ENCODE assay signal across 8 mouse cellular contexts in genomic region chr11:46216669-46217068, GRCm38 (mm10). TPM values are rescaled to one million over a fixed set of nuclear protein-coding genes. Genes with fewer than 3 reads are reported as not detected.
DNase-seq lines count a peak whose midpoint lies in the region; ATAC-seq and TF ChIP-seq lines count a peak whose summit lies in the region.
"Had no signal": no experiment of that assay in that cellular context is flagged by ENCODE, and none has a peak within 500 bp of the region (broad histone marks: within the 10 kb centered on the region; RNA-seq: fewer than 3 reads in every experiment).

No protein-coding gene starts in this region.

- H3K9me3 ChIP-seq in hindbrain, embryonic 14.5 days (ENCODE audit: control insufficient read depth, low read length) = no peaks in the 10 kb centered on the region
- no peaks in the 10 kb centered on the region for H3K9me3 ChIP-seq in hindbrain, embryonic 16.5 days (ENCODE audit: control insufficient read depth, low read length)
- no peaks in the 10 kb centered on the region for H3K9me3 ChIP-seq in CH12.LX (replicated peaks; ENCODE audit: low read length)

- no peak for DNase-seq in hindbrain, embryonic 14.5 days (ENCODE audit: low spot score)
- DNase-seq in A20 (ENCODE audit: low read depth, low spot score) (peak; percentile 63), CH12.LX (ENCODE audit: extremely low read depth) (peak; percentile 57)
- peak; percentile 43 for DNase-seq in forelimb bud, embryonic 11.5 days (ENCODE audit: low read depth, low spot score)
- peak; percentile 67 for DNase-seq in right cerebral cortex, postnatal 14 days
- no peak for DNase-seq in ovary, postnatal 14 days (ENCODE audit: low spot score)

- peaks cover 25% of the 10 kb centered on the region for H3K4me1 ChIP-seq in hindbrain, embryonic 14.5 days (replicated peaks; ENCODE audit: control insufficient read depth, insufficient read depth, low read length)
- H3K4me1 ChIP-seq in hindbrain, embryonic 16.5 days (ENCODE audit: control insufficient read depth, insufficient read depth, low read depth, low read length) = peaks cover 32% of the 10 kb centered on the region
- H3K4me1 ChIP-seq in CH12.LX (ENCODE audit: control insufficient read depth in 1 of 2, insufficient read depth in 2 of 2) = peaks cover 4 to 23% of the 10 kb centered on the region in 2 experiments

- no peak for TF ChIP-seq POLR2A in CH12.LX (IDR thresholded peaks at IDR 0.05; ENCODE audit: low read depth, low read length)

- H3K36me3 ChIP-seq in hindbrain, embryonic 14.5 days (replicated peaks; ENCODE audit: control insufficient read depth, insufficient read depth) = peaks cover 30% of the 10 kb centered on the region
- peaks cover 15% of the 10 kb centered on the region for H3K36me3 ChIP-seq in hindbrain, embryonic 16.5 days (ENCODE audit: control insufficient read depth, insufficient read depth, low read length)
- H3K36me3 ChIP-seq in CH12.LX (replicated peaks in 1 of 2; ENCODE audit: control insufficient read depth in 1 of 2, insufficient read depth in 1 of 2, low read length in 1 of 2) = peaks cover 88 to 100% of the 10 kb centered on the region in 2 experiments

- H3K27me3 ChIP-seq in hindbrain, embryonic 14.5 days (ENCODE audit: control insufficient read depth, insufficient read depth, low read length) = no peaks in the 10 kb centered on the region
- no peaks in the 10 kb centered on the region for H3K27me3 ChIP-seq in hindbrain, embryonic 16.5 days (replicated peaks; ENCODE audit: control insufficient read depth, insufficient read depth, low read length)
- H3K27me3 ChIP-seq in CH12.LX (replicated peaks) = no peaks in the 10 kb centered on the region

- peak; percentile 68 to 94 for TF ChIP-seq CTCF in CH12.LX (conservative IDR thresholded peaks at IDR 0.05 in 1 of 2, IDR thresholded peaks at IDR 0.05 in 1 of 2; ENCODE audit: low read depth in 2 of 2, low read length in 2 of 2)

- H3K4me3 ChIP-seq in hindbrain, embryonic 14.5 days (replicated peaks; ENCODE audit: low read length) = no peak overlapping the region
- no peak overlapping the region for H3K4me3 ChIP-seq in hindbrain, embryonic 16.5 days (ENCODE audit: low read length)
- H3K4me3 ChIP-seq in CH12.LX (replicated peaks in 1 of 3; ENCODE audit: low read depth in 2 of 3, low read length in 2 of 3, poor library complexity in 1 of 3) = no peak overlapping the region
- H3K4me3 ChIP-seq: erythroblast, embryonic 14.5 days had no signal

- WGBS in hindbrain, embryonic 14.5 days = 68% methylated on average over 7 of the region's 7 CpGs
- WGBS in hindbrain, embryonic 16.5 days = 72% methylated on average over 7 of the region's 7 CpGs

- H3K79me2 ChIP-seq in CH12.LX (replicated peaks; ENCODE audit: control insufficient read depth, extremely low read depth, insufficient read depth, poor library complexity, severe bottlenecking) = no peaks in the 10 kb centered on the region

- no peak overlapping the region for H3K4me2 ChIP-seq in hindbrain, embryonic 14.5 days (replicated peaks)
- H3K4me2 ChIP-seq in hindbrain, embryonic 16.5 days (ENCODE audit: low read length) = no peak overlapping the region
- no peak overlapping the region for H3K4me2 ChIP-seq in CH12.LX (ENCODE audit: insufficient read depth, low read depth, poor library complexity, severe bottlenecking)

- no peak for ATAC-seq in hindbrain, embryonic 14.5 days (ENCODE audit: low FRiP score)
- no peak for ATAC-seq in hindbrain, embryonic 16.5 days

- H3K27ac ChIP-seq in hindbrain, embryonic 14.5 days = peak overlapping the region; percentile 16; the same call in 1 of the 2 replicates
- no peak overlapping the region for H3K27ac ChIP-seq in hindbrain, embryonic 16.5 days (ENCODE audit: low read depth, low read length)
- no peak overlapping the region for H3K27ac ChIP-seq in CH12.LX (ENCODE audit: insufficient read depth, low read depth)

- in situ Hi-C loops in CH12.LX (cut with MboI; ENCODE audit: low pct_ligation_motif_present, low pct_unique_long_range_greater_than_20kb, low sequenced_read_pairs) = loop anchor here (10.0 kb wide), 1 partner anchor 262 kb away; the partner anchor contains the start of gene Thg1l

- no peak for TF ChIP-seq EP300 in CH12.LX (IDR thresholded peaks at IDR 0.05; ENCODE audit: low read length)

- dilution Hi-C loops in CH12.LX (cut with MboI; ENCODE audit: extremely low pct_ligation_motif_present, extremely low pct_unique_long_range_greater_than_20kb, low sequenced_read_pairs) = no loop called here

- TF ChIP-seq RAD21 in CH12.LX (IDR thresholded peaks at IDR 0.05; ENCODE audit: low read depth, low read length) = peak; percentile 19

- no peak overlapping the region for H3K9ac ChIP-seq in hindbrain, embryonic 14.5 days
- no peak overlapping the region for H3K9ac ChIP-seq in hindbrain, embryonic 16.5 days (ENCODE audit: low read depth, low read length)
- no peak overlapping the region for H3K9ac ChIP-seq in CH12.LX (ENCODE audit: insufficient read depth, low read depth)

TF ChIP-seq in CH12.LX, 34 proteins besides CTCF, POLR2A, EP300 and RAD21:
- TF ChIP-seq UBTF (IDR thresholded peaks at IDR 0.05; ENCODE audit: low read depth, low read length) (no peak), CHD1 (IDR thresholded peaks at IDR 0.05; ENCODE audit: low read depth, low read length) (no peak), TBP (conservative IDR thresholded peaks at IDR 0.05; ENCODE audit: low read depth, low read length) (no peak), KAT2A (IDR thresholded peaks at IDR 0.05; ENCODE audit: insufficient replicate concordance, low read length) (no peak), ELF1 (IDR thresholded peaks at IDR 0.05; ENCODE audit: low read depth, low read length) (no peak), MAX (IDR thresholded peaks at IDR 0.05; ENCODE audit: low read length) (no peak), ZMIZ1 (IDR thresholded peaks at IDR 0.05; ENCODE audit: low read depth, low read length) (no peak), PAX5 (IDR thresholded peaks at IDR 0.05; ENCODE audit: low read length) (no peak), CHD2 (IDR thresholded peaks at IDR 0.05; ENCODE audit: low read length) (no peak), HCFC1 (IDR thresholded peaks at IDR 0.05; ENCODE audit: low read depth, low read length) (no peak), POLR2AphosphoS2 (IDR thresholded peaks at IDR 0.05; ENCODE audit: low read depth, low read length) (no peak), ZKSCAN1 (IDR thresholded peaks at IDR 0.05; ENCODE audit: borderline replicate concordance, low read depth, low read length) (no peak), ZC3H11A (IDR thresholded peaks at IDR 0.05; ENCODE audit: low read depth, low read length) (no peak), MAFK (IDR thresholded peaks at IDR 0.05; ENCODE audit: insufficient replicate concordance, low read length) (no peak), ZNF384 (IDR thresholded peaks at IDR 0.05; ENCODE audit: low read depth, low read length) (no peak), USF2 (conservative IDR thresholded peaks at IDR 0.05; ENCODE audit: low read depth, low read length) (no peak), SMC3 (IDR thresholded peaks at IDR 0.05; ENCODE audit: low read depth, low read length) (no peak), GABPA (IDR thresholded peaks at IDR 0.05; ENCODE audit: insufficient replicate concordance, low read depth, low read length) (no peak), IRF4 (IDR thresholded peaks at IDR 0.05; ENCODE audit: low read depth, low read length) (no peak)

RNA-seq across cellular contexts. Expression of gene Fndc9, which starts 18.7 kb away (rescaled TPM):
- polyA plus RNA-seq in hindbrain, embryonic 14.5 days (2014; fragmentation: Nextera tagmentation; extraction: Ambion mirVana) = 2.8 and 3.5 TPM in 2 replicates
- polyA plus RNA-seq in hindbrain, embryonic 16.5 days (2015; fragmentation: Nextera tagmentation; extraction: Ambion mirVana) = 2.7 and 3.8 TPM in 2 replicates
- 3.8 and 3.9 TPM in 2 replicates for total RNA-seq in CH12.LX (2012; rRNA removed)
- not detected in 2 replicates for total RNA-seq in CH12.LX (2014; rRNA removed)
- polyA plus RNA-seq in CH12.LX (2012; ENCODE audit: insufficient read length, low read depth) = 12.1 and 12.5 TPM in 2 replicates
- polyA plus RNA-seq: erythroblast, embryonic 14.5 days had no signal

RNA-seq across cellular contexts. Expression of gene Nipal4, which starts 50.4 kb away (rescaled TPM):
- 0.38 and 0.46 TPM in 2 replicates for polyA plus RNA-seq in hindbrain, embryonic 14.5 days (2014; fragmentation: Nextera tagmentation; extraction: Ambion mirVana)
- 0.26 and 0.45 TPM in 2 replicates for polyA plus RNA-seq in hindbrain, embryonic 16.5 days (2015; fragmentation: Nextera tagmentation; extraction: Ambion mirVana)
- total RNA-seq in CH12.LX (2012; rRNA removed) (0.08 TPM in 2 replicates), CH12.LX (2014; rRNA removed) (not detected in 2 replicates)
- polyA plus RNA-seq in CH12.LX (2012; ENCODE audit: insufficient read length, low read depth) = not detected in 2 replicates
- polyA plus RNA-seq: erythroblast, embryonic 14.5 days had no signal

Comparison
In these comparisons a context has a peak if more than half of its experiments do, and no peak if none do; other contexts are left out.
1. DNase-seq: peak in A20 (single experiment), CH12.LX (single experiment), forelimb bud, embryonic 11.5 days (single experiment) and right cerebral cortex, postnatal 14 days (single experiment); none in hindbrain, embryonic 14.5 days (single experiment) and ovary, postnatal 14 days (single experiment).